Mouse (Mus musculus) E14TG2a.4 (cell line): ENCODE measurements around the gene Arrdc5.

ENCODE experiments used
- CTCF ChIP-seq: conservative IDR thresholded peaks from 2 replicates; pipeline ENCODE4 v1.5.1; 2014; ENCODE audit warnings: low read length
- NANOG ChIP-seq: IDR thresholded peaks from 2 replicates; pipeline ENCODE4 v1.6.1; 2014; ENCODE audit warnings: borderline replicate concordance, low read length, mixed read lengths
- POU5F1 ChIP-seq: IDR thresholded peaks from 2 replicates; pipeline ENCODE4 v1.6.1; 2014; ENCODE audit warnings: low read length, borderline replicate concordance

- no peak for TF ChIP-seq CTCF
- no peak for TF ChIP-seq NANOG
- no peak for TF ChIP-seq POU5F1
Observed at GRCm38 (mm10) chr17:56269741-56270140, 30.3 kb downstream of the Arrdc5 start.
